Mouse (Mus musculus) E14TG2a.4 (cell line): Measurements from ENCODE around the gene Hspb11.

Experiments used
- CTCF ChIP-seq: conservative IDR thresholded peaks from 2 replicates; pipeline ENCODE4 v1.5.1; 2014; ENCODE audit warnings: low read length
- NANOG ChIP-seq: IDR thresholded peaks from 2 replicates; pipeline ENCODE4 v1.6.1; 2014; ENCODE audit warnings: borderline replicate concordance, low read length, mixed read lengths
- POU5F1 ChIP-seq: IDR thresholded peaks from 2 replicates; pipeline ENCODE4 v1.6.1; 2014; ENCODE audit warnings: low read length, borderline replicate concordance

DNA sequence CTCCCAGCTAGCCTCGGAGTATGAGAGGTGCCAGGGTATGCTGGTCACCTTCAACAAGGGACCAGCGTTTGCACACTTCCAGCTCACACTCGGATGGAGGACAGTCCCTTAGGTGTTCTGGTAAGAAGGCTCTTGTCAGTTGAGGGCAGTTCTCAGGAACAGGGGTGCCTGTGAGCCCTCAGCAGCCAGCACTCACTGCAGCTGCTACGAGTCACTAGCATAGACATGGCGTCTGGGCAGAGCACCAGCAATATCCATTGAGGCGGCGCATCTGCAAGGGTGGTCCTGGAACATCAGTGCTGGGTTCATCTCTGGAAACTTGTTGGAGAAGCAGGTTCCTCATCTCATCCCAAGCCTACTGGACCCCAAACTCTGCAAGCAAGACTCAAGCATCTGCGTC is 33.0 kb downstream of the Hspb11 start:
- TF ChIP-seq CTCF (no peak), POU5F1 (no peak), NANOG (no peak)
